Mouse (Mus musculus) layer of hippocampus, postnatal 25 days (tissue): ENCODE results near the gene Fbxo3. TPM values are rescaled to one million over a fixed set of nuclear protein-coding genes. Genes with fewer than 3 reads are reported as not detected.
"Not testable (repeated sequence)": the region's sequence is repeated elsewhere in the genome, so short reads cannot be mapped to it uniquely, and the experiment has no call there.

Experiments
- DNase-seq, 2 experiments: peaks; one replicate each; pipeline ENCODE4 v3.0.0; 2022; ENCODE audit warnings: mixed read lengths in 2 of 2, low spot score in 1 of 2; ENCODE audit errors: extremely low spot score in 1 of 2
- total RNA-seq, 2 experiments: library from RNA; stranded (reverse); gene quantifications; 2 replicates each; pipeline ENCODE4 v1.2.3; 2021

The Fbxo3 gene
- 10 to 100 TPM; 45.9 to 47.4 TPM for total RNA-seq

DNA sequence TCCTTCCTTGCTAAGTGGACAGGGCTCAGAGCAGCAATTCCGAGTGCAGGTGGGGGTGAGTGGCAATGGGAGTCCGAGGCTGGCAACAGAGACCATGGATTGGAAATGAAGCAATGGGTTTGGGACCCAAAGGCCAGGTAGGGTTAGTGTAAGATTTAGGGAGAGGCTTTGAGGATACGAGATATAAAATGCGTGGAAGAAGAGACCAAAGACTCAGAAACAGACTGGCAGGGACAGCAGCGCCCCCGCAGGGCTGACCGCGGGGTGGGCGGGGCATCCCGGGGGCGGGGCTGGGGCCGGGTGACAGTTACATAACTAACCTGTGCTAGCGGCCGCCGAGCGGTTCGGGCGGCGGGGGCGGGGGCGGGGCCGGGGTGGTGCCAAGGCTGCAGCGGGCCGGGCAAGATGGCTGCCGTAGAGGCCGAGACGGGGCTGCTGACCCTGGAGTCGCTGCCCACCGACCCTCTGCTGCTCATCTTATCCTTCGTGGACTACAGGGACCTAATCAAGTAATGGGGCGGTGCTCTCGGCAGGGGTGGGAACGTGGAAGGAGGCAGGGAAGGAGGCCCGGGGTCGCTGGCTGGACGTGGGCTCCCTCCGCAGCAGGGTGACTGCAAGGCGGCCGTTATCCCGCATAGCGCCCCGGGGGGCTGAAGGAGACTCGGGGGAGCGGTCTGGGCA, at the start of gene Fbxo3:
Gene Fbxo3, plus strand, starts transcription at position 264 of the 681 bp plus-strand sequence.
- DNase-seq = peak; percentile 60 to 63

DNA sequence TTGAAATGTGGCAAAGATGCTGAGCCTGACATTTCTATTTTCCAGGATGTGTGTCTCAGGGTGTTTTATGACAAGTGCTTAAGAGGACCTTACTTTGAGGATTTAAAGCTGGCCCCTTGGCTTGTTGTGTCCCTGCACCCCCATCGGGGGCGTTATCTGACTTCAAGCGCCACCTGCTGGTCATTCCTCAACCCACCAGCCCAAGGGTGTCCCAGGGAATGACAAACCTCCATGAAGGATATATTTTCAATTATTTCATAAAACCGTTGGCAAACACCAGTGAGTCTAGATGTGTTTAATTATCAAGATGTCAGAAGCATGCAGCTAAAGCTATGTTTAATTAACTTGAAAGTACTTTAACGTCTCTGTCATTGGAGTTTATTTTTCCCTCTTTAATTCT, 45.3 kb upstream of the Fbxo3 start:
- DNase-seq = peak; percentile 76 to 90

DNA sequence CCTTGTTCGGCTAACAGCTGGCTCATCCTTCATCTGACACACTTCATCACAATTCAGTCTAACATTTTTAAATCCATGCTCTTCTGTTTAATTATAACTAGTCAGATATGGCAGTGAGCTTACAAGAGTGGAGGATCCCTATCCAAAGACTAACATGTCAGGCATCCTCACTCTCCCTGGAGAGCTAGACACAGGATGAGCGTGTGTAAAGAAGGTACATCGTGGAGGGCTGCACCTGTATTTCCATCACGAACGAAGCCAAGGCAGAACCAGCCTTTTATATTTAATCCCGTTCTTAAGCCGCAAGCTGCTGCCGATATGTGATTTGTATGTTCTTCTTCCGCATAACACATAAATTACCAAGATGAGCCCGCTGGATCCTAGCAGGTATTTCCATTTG, 44.4 kb upstream of the Fbxo3 start:
- DNase-seq = no peak

DNA sequence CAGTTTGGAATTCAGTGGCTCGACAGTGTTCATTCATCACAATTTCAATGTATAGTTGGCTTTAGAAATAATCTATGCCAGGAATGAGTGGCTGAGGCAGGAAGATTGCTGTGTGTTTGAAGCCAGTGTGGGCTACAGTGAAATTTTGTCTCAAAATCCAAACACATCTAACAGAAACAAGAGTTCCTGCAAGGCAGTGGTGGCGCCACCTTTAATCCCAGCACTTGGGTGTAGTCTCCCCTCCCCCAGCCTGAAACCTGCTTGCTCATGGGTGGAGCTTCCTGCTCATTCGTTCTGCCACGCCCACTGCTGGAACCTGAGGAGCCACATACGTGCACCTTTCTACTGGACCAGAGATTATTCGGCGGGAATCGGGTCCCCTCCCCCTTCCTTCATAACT, 39.9 kb upstream of the Fbxo3 start:
- DNase-seq = not testable (repeated sequence)

DNA sequence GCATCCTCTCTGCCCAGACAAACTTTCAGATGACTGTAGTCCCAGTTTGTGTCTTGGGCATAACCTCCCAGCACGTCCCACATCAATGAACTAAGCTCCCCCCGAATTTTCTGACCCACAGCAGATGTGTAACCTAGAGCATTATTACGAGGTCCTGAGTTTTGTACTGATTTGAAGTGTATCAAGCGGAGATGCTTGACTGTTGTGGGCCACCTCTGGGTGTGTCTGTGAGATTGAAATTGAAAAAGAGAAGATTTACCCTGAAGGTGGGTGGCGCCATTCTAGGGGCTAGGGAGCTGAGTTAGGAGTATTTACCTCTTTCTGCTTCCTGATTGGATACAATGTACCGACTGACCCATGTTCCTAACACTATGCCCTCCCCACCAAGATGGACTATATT, 37.8 kb upstream of the Fbxo3 start:
- DNase-seq = no peak

DNA sequence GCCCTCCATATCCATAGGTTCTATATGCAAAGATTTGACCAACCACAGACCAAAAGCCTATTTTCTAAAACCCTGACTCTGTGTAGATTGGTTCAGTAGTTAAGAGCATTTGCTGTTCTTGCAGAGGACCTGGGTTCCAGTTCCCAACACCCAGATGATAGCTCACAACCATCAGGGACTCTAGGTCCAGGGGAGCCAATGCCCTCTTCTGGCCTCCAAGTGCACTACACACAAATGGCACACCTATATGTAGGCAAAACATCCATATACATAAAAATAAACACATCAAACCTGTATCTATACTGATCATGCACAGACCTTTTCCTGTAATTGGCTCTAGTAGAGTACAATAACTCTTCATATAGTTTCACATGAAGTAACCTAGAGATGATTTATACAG, 36.2 kb upstream of the Fbxo3 start:
- DNase-seq = no peak

- DNase-seq = no peak
These were observed 35.4 kb upstream of the Fbxo3 start for GRCm38 (mm10) chr2:103992162-103992561.

GRCm38 (mm10) chr2:103992618-103993332, 34.7 kb upstream of the Fbxo3 start:
- DNase-seq = no peak

GRCm38 (mm10) chr2:104001076-104001475, 26.4 kb upstream of the Fbxo3 start:
- DNase-seq = no peak

DNA sequence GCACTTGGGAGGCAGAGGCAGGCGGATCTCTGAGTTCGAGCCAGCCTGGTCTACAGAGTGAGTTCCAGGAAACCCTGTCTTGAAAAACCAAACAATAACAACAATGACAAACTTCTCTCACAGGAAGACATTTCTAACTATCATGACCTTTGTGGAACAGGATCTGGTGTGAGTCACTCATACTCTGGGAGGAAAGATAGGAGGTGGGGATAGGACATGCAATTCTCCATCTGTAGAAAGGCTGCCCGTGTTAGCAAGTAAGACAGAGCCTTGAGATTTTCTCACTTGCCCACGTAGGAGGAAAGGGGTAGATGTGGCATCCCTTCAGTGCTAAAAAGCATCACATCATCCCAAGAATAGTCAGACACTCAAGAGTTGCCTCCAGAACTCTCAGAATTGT, 25.7 kb upstream of the Fbxo3 start:
- no peak for DNase-seq

DNA sequence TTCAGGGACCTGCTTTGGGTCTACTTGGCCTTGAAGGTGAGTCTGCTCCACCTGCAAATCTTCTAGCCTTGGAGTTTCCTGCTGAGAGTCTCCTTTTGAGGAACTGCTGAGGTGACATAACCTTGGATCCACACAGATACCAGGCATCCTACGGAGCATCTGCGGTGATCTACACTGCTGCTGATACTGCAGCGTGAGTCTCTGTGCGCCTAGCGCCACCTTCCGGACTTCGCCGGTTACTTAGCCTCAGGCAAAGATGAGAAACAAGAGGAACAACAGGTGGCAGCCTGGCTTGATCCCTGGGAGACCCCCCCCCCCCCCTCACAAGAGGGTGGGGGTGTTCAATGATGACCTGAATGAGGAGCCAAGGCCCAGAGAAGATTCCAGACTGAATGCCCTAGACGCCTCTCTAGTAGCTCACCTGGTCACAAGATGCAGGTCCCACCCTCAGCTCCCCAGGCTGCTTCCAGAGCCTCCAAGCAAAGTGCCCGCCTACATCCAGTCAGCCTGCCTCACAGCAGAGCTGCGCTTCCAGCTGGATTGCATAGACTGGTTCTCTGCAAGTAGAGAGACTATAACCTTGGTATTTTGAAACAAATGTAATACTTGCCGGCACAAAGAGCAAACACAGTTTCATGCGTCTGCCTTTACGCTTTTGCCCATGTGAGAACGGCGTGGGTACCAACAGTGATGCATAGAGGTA, 24.7 kb upstream of the Fbxo3 start:
- DNase-seq = peak; percentile 49 to 78

- no peak for DNase-seq
These were observed 19.6 kb upstream of the Fbxo3 start for GRCm38 (mm10) chr2:104007793-104008519.

DNA sequence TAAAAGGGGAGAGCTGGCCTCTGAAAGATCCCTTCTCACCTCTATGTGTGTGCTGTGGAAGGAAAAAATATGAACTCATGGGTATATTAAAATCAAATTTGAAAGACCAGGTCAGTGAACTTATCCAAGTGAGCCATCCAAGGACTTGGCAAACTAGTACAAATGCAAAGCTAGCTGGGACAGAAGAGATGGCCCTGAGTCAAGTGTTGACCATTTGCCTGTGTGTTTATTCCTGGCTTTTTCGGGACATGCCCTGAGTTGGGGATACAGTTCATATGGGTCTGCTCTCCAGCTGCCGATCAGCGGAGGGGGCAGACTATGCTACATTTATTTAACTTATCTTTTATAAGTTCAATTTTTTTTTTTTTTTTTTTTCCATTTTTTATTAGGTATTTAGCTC, 18.7 kb upstream of the Fbxo3 start:
- DNase-seq = not testable (repeated sequence)

GRCm38 (mm10) chr2:104023096-104023495, 4.4 kb upstream of the Fbxo3 start:
- no peak for DNase-seq

DNA sequence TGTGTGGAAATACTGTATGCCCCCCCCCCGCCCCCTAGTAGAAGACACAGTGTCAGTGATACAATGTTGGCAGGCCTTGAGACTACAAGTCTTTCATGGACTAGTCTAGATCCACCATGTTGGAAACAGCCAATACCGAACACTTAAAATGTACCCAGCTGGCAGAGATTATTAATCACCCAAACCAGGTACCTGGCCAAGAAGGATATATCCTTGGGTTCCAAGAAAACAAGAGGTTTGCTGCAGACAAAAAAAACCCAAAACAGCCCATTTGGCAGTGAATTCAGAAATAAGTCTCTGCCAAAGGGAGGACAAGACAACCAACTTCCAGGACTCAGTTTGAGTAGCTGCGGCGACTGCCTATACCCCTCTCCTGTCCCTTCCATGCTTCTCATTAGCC, 2.9 kb upstream of the Fbxo3 start:
- no peak for DNase-seq

DNA sequence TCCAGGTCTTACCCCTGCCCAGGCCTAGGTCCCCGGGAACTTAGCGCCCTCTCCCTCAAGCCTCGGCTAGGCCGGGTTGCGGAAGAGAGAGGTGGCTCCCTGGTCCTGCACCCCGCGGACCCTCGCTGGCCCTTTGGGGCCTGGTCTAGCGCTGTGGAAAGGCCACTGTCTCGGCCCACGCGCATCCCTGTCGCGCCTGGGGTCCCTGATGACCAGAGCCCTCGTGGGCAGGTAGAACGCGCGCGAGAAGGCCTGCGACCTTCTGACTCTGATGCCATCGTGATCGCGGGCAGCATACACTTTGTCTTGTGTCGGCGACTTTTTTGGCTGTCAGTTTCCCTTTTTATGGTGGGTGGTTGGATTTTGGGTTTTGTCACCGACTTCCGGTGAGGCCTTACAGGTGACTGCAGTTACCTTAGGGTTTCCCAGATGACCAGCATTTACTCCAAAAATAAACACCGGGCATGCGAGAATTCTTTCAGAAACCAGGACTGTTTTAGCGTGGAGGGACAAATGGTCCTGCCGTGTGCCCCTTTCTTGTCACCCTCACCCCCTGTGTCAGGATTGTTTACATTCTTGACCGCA, 710 bp downstream of the Fbxo3 start, which contains the start of gene 4931422A03Rik:
Gene 4931422A03Rik, minus strand, starts transcription at position 223 of the 585 bp plus-strand sequence.
- no peak for DNase-seq

- no peak for DNase-seq
These were observed 1.6 kb downstream of the Fbxo3 start for GRCm38 (mm10) chr2:104029074-104029473.

- no peak for DNase-seq
These were observed 2.9 kb downstream of the Fbxo3 start for GRCm38 (mm10) chr2:104030381-104030780.

GRCm38 (mm10) chr2:104032056-104032455, 4.5 kb downstream of the Fbxo3 start:
- DNase-seq = no peak

GRCm38 (mm10) chr2:104034832-104035472, 7.4 kb downstream of the Fbxo3 start:
- peak; percentile 23 to 65 for DNase-seq
